Comparison of ENCODE assay signal across 9 mouse cellular contexts in the genomic region with DNA sequence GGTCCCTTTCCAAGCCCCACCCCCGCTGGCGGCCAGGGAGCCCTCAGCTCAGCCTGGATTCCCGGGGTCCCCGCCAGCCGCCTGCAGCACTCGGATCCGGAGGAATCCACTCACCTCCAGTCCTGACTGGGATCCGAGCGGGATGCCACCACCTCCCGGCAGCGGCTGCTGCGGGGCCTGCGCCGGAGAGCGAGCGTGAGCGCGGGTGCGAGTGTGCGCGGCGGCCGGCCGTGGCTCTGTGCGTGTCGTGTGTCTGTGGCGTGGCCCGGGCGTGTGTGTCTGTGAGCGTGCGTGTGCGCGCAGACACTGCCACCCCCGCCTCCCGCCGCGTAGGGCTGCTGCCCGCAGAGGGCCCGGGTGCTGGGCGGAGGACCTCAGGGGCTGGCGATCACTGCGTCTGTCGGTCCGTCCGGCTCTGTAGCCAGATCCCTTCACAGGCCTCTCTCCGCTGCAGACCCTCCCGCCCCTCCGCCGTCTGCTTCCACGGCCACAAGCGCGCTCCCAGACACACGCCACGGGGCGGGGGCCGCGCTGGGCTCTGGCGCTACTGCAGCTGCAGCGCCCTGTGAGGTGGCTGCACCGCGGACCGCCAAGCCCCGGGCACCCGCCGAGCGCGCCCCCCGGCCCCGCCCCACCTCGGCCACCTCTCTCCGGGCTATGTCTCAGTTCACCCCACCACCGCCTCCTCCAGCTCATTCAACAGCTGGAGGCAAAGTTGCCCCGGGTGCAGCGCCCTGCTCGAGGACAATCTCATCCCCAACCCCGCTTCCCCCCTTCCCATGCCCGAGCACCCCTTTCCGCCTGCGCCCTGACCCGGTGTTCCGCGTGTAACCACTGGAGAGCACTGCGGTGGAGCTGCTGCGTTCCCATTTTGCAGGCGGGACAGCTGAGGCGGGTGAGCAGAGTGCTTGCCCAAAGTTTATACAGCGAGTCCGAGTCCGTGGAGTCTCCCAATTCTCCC. TPM values are rescaled to one million over a fixed set of nuclear protein-coding genes. Genes with fewer than 3 reads are reported as not detected.
DNase-seq lines count a peak whose midpoint lies in the region; ATAC-seq and TF ChIP-seq lines count a peak whose summit lies in the region.
"Had no signal": no experiment of that assay in that cellular context is flagged by ENCODE, and none has a peak within 500 bp of the region (broad histone marks: within the 10 kb centered on the region; RNA-seq: fewer than 3 reads in every experiment).

A gene (minus strand): TSS at position 482 of the 961 bp plus-strand sequence.

- no peaks in the 10 kb centered on the region for H3K36me3 ChIP-seq in forebrain, embryonic 15.5 days
- no peaks in the 10 kb centered on the region for H3K36me3 ChIP-seq in midbrain, postnatal 0 days (ENCODE audit: insufficient read depth, low read length)

- 2% methylated on average over 84 of the region's 89 CpGs for WGBS in forebrain, embryonic 15.5 days
- WGBS in midbrain, postnatal 0 days, result 3% methylated on average over 70 of the region's 89 CpGs

- peak within 1 kb of the TSS; percentile 90 for H3K4me2 ChIP-seq in forebrain, embryonic 15.5 days (replicated peaks)
- peak within 1 kb of the TSS; percentile 86 for H3K4me2 ChIP-seq in midbrain, postnatal 0 days (ENCODE audit: low read depth, low read length, poor library complexity, severe bottlenecking)

- peaks cover 15% of the 10 kb centered on the region for H3K27me3 ChIP-seq in forebrain, embryonic 15.5 days
- H3K27me3 ChIP-seq in midbrain, postnatal 0 days (ENCODE audit: insufficient read depth, low read length), result peaks cover 7% of the 10 kb centered on the region; the same call in 1 of the 2 replicates

- no peak within 1 kb of the TSS for H3K27ac ChIP-seq in brown adipose tissue, adult 24 weeks (replicated peaks; ENCODE audit: low read depth, low read length)
- H3K27ac ChIP-seq in forebrain, embryonic 15.5 days (replicated peaks), result peak within 1 kb of the TSS; percentile 50
- peak within 1 kb of the TSS; percentile 75 for H3K27ac ChIP-seq in midbrain, postnatal 0 days (ENCODE audit: low read depth, low read length)
- H3K27ac ChIP-seq: macrophage had no signal

- H3K4me3 ChIP-seq in brown adipose tissue, adult 24 weeks (ENCODE audit: insufficient read depth, low read depth, low read length), result peak within 1 kb of the TSS; percentile 18; the same call in 1 of the 2 replicates
- peak within 1 kb of the TSS; percentile 58 for H3K4me3 ChIP-seq in forebrain, embryonic 15.5 days
- H3K4me3 ChIP-seq in midbrain, postnatal 0 days (ENCODE audit: low read depth, low read length), result peak within 1 kb of the TSS; percentile 72

- peak; percentile 43 for TF ChIP-seq CTCF in midbrain, postnatal 0 days (IDR thresholded peaks at IDR 0.05)

- H3K9ac ChIP-seq in forebrain, embryonic 15.5 days (replicated peaks), result peak within 1 kb of the TSS; percentile 71
- peak within 1 kb of the TSS; percentile 79 for H3K9ac ChIP-seq in midbrain, postnatal 0 days (replicated peaks; ENCODE audit: low read length, poor library complexity, severe bottlenecking)

- peak; percentile 40 for ATAC-seq in forebrain, embryonic 15.5 days (replicated peaks)
- ATAC-seq in midbrain, postnatal 0 days (ENCODE audit: low FRiP score), result peak; percentile 61; the same call in 1 of the 2 replicates
- no peak for ATAC-seq in megakaryocyte, adult 5-6 weeks (ENCODE audit: poor library complexity, severe bottlenecking)

- no peaks in the 10 kb centered on the region for H3K4me1 ChIP-seq in brown adipose tissue, adult 24 weeks (ENCODE audit: control insufficient read depth, insufficient read depth, insufficient read length, low read length)
- peaks cover 54% of the 10 kb centered on the region for H3K4me1 ChIP-seq in forebrain, embryonic 15.5 days
- H3K4me1 ChIP-seq in midbrain, postnatal 0 days (ENCODE audit: insufficient read depth, low read length), result peaks cover 11% of the 10 kb centered on the region; the same call in 1 of the 2 replicates

- H3K9me3 ChIP-seq in forebrain, embryonic 15.5 days, result no peaks in the 10 kb centered on the region
- no peaks in the 10 kb centered on the region for H3K9me3 ChIP-seq in midbrain, postnatal 0 days (ENCODE audit: low read length)

- peak; percentile 66 to 80 for DNase-seq in left cerebral cortex, adult 18-20 months (ENCODE audit: low spot score in 2 of 2)
- no peak for DNase-seq in left cerebral cortex, adult 11 months (ENCODE audit: low spot score)
- peak in 1 of 2 experiments; percentile 71 for DNase-seq in layer of hippocampus, postnatal 14 days (ENCODE audit: low spot score in 2 of 2)
- peak; percentile 54 for DNase-seq in midbrain, postnatal 0 days (ENCODE audit: low spot score)
- no peak for DNase-seq in cerebellum, adult 9-11 months

RNA-seq across cellular contexts. Expression of the gene that starts here (rescaled TPM):
- 100 to 1,000 TPM; 165 to 168 TPM for total RNA-seq in left cerebral cortex, adult 18-20 months (2021)
- not detected in 2 replicates for polyA plus RNA-seq in brown adipose tissue, adult 24 weeks (2012; ENCODE audit: insufficient read depth, insufficient read length, missing spikeins)
- polyA plus RNA-seq in forebrain, embryonic 15.5 days (2015; fragmentation: Nextera tagmentation; extraction: Ambion mirVana), result 6.2 and 6.8 TPM in 2 replicates
- 100 to 1,000 TPM; 161 to 171 TPM for total RNA-seq in layer of hippocampus, postnatal 14 days (2021)
- total RNA-seq in midbrain, postnatal 0 days (2014; rRNA removed), result 44.6 and 52.1 TPM in 2 replicates
- polyA plus RNA-seq in midbrain, postnatal 0 days (2015; fragmentation: Nextera tagmentation; extraction: Ambion mirVana), result 10.2 and 10.7 TPM in 2 replicates
- 0.02 TPM in 1 of 2 replicates, not detected in the other for total RNA-seq in megakaryocyte, adult 5-6 weeks (2015)
- not detected in 2 replicates for total RNA-seq in megakaryocyte, adult 5-6 weeks (2017)
- polyA plus RNA-seq: macrophage had no signal

Comparison
In these comparisons a context has a peak if more than half of its experiments do, and no peak if none do; other contexts are left out.
1. RNA of the gene that starts here (total RNA-seq): 161 to 171 TPM in layer of hippocampus, postnatal 14 days, 165 to 168 TPM in left cerebral cortex, adult 18-20 months and 44.6 to 52.1 TPM in midbrain, postnatal 0 days; 0.02 TPM in megakaryocyte, adult 5-6 weeks; every median in the first group is over 10 times any median in the second.
2. DNase-seq: peak in left cerebral cortex, adult 18-20 months (2 of 2) and midbrain, postnatal 0 days (single experiment); none in left cerebral cortex, adult 11 months (single experiment) and cerebellum, adult 9-11 months (single experiment).
3. H3K4me3 ChIP-seq: peak in every context shown above with its lines; median percentile 72 in midbrain, postnatal 0 days; 58 in forebrain, embryonic 15.5 days; 18 in brown adipose tissue, adult 24 weeks.